Mouse (Mus musculus) layer of hippocampus, postnatal 14 days (tissue): ENCODE measurements around the gene Slc9a5. TPM values are rescaled to one million over a fixed set of nuclear protein-coding genes. Genes with fewer than 3 reads are reported as not detected.

Source experiments
- DNase-seq, 2 experiments: peaks; one replicate each; pipeline ENCODE4 v3.0.0; 2021 to 2022; ENCODE audit warnings: low spot score in 2 of 2, mixed read lengths in 1 of 2
- total RNA-seq, 2 experiments: library from RNA; stranded (reverse); gene quantifications; 2 replicates each; pipeline ENCODE4 v1.2.3; 2021

Slc9a5 gene
- total RNA-seq, 2 experiments from 2014 or later, result 10.7 to 11.9 TPM

DNA sequence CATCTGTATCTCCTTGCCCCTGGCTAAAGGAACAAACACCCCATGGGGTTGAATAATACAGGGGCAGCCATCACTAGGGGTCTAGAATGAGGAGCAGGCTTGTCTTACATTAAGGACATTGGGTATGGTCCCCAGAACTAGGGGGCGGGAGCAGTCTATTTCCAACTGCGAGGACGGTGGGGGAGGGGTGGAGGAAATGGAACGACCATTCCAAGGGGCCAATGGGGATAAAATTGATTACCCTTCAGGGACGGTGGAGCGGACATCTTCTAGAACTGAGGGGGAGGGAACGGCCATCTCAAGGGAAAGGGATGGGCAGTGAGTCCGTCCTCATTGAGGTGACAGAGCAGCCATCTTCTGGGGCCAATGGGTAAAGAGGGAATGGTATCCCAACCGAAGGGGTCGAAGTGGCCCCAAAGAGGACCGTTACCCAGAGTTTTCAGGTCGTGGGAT, 23.0 kb upstream of the Slc9a5 start:
- DNase-seq, result no peak

DNA sequence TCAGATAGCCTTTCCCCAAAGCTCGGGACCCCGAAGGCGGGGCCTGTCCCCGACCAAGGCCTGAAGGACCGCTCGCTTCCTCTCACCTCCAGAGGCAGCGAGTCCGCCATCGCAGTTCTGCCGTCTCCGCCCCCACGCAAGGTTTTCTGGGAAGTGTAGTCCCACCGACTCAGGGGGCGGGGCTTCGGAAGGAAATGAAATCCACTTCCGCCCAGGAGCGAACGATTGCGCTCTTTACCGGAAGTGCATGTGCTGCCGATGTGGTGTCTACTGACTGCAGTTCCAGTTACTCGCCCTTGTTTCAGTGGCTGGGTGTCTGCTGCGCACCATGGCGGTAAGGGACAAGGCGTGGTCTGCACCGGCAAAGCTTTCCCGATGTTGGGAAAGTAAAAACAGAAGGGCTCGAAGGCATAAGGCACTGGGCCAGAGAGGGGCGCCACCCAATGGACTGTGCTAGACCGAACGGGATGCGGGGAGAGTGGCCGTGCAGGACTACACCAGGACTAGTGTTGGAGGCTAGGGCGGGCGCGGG, 22.4 kb upstream of the Slc9a5 start, which contains the start of the genes Lrrc29 and Tmem208:
Gene Lrrc29 (minus strand): TSS at position 138 of the 532 bp plus-strand sequence.
Gene Tmem208 (plus strand): TSS at position 214 of the 532 bp plus-strand sequence.
- DNase-seq, result peak; percentile 96 to 98

GRCm38 (mm10) chr8:105326968-105327367, 21.7 kb upstream of the Slc9a5 start:
- DNase-seq, result no peak

- no peak for DNase-seq
These were observed 18.3 kb upstream of the Slc9a5 start for GRCm38 (mm10) chr8:105330325-105330724.

GRCm38 (mm10) chr8:105331469-105331868, 17.2 kb upstream of the Slc9a5 start:
- no peak for DNase-seq

- no peak for DNase-seq
These were observed 16.7 kb upstream of the Slc9a5 start for GRCm38 (mm10) chr8:105331931-105332330.

DNA sequence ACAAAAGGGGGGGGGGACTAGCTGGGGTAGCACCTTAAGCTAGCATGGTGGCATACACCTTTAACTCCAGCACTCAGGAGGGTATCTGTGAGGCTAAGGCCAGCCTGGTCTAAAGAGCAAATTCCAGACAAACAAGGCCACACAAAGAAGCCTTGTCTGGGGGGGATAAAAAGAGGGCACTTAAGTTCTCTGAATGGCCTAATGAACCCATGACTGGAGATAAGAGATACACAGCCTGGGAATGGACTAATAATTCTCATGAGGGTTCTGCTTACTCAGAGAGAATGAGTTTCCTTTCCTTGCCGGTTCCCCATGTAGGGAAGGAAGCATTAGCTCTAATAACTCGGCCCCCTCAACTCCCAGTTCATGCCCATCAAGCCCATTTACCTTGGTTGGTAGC, 16.1 kb upstream of the Slc9a5 start:
- no peak for DNase-seq

- DNase-seq, result no peak
These were observed 12.1 kb upstream of the Slc9a5 start for GRCm38 (mm10) chr8:105336373-105337130.

GRCm38 (mm10) chr8:105338992-105339391, 9.7 kb upstream of the Slc9a5 start:
- no peak for DNase-seq

DNA sequence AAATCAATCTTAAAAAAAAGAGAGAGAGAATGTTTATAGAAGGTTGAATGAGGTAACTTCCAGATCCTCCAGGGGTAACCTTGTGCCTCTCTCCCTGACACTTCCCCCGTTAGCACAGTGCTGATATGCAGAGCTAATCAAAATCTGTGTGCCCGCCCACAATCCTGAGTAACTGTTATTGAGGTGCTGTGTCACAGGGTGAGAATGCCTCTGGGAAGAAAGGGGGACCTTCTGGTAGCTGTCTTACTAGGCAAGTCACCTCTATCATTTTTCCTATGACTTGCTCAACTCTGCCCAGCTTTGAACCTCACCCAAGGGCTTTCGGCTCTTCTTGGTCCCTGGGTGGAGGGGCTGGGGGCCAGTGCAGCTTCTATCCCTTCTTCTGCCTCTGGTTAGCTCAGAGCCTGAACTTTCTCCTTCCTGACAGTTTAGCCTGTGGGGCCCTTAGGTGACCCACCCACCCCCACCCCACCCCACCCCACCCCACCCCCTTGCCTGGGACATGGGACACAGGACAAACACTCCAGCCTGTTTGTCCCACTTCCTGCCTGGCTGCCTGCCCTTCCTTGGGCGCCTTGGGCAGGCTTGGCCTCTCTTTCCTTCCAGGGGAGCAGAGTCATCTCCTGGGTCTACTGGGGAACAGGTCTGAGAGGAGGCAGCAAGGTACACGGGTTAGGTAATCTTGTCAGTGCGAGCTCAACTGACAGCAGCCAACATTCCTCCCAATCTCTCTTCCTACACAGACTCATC, 8.6 kb upstream of the Slc9a5 start:
- no peak for DNase-seq

GRCm38 (mm10) chr8:105341399-105341798, 7.2 kb upstream of the Slc9a5 start:
- DNase-seq, result no peak

- no peak for DNase-seq
These were observed 5.9 kb upstream of the Slc9a5 start for GRCm38 (mm10) chr8:105342768-105343167.

- no peak for DNase-seq
These were observed 4.7 kb upstream of the Slc9a5 start for GRCm38 (mm10) chr8:105343791-105344574.

DNA sequence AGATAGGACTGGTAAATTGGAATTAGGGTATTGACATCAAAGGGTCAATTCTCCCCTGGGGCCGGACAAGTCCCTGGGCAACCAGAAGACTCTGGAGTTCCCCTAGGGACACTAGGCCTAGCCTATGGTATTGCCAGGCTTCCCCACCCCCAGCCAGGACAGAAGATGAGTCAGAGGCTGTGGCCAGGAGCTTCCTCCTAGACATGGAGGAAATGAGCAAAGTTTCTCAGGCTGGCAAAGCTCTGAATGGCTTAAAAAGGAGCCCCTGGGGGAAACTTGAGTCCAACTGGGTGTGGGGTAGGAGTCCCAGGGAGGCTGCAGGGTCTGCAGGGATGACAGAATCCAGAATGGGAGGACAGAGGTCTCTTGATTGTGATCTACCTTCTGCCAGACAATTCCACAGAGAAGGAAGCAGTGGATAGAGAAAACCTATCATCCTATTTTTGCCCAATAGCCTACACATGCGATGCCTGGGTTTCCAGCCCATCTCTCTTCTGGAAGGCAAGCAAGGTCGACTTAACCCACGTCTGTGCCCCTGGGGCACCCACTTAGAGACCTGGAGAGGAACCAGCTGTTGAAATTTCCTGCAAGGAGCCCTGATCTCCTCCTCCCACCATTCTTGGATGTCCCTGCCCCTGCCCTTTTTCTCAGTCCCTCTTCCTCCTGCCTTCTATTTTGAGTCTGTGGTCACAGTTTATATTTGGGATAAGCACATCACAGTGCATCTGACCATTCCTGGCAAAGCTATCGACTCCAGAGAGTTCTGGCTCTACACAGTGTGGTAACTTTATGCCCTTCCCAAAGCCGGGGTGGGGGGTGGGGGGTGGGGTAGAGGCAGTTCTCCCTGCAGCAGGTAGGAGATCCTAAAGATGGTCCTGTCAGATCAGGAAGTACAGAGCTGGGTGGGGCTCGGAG, 3.3 kb upstream of the Slc9a5 start:
- no peak for DNase-seq

DNA sequence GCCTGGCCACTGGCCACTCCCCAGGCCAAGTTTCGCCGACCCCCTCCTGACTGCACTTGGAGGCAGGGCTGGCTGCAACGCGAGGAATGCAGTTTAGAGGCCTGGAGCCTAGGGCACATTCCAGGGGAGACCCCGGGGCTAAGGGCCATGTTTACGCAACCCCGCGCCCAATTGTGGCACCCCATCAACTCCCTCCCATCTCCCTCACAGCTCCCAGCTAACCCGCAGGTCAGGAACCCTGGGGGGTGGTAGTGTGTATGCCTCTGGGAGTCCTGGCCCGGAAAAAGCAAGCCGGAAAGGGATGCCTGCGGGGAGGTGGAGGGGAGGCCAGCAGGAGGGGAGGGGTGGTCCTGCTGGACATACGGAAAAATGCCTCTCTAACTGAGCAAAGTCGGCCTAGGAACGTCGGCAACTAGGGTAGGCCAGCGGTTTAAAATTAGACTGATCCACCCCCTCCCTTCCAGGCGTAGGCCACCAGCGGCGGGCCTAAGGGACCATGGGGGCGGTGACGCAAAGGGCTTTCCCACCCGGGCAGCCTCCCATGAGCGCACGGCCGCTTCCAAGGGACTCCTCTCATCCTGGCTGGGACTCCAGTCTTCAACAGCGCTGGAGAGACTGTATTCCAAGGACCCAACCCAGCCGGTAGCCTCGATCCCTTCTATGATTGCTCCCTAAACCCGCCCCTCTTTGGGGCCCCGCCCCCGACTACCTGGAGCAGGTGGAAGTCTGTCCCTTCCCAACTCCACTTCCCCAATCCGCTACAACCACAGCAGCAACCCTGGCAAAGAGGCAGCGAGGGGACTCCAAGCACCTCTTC, 1.8 kb upstream of the Slc9a5 start:
- no peak for DNase-seq

DNA sequence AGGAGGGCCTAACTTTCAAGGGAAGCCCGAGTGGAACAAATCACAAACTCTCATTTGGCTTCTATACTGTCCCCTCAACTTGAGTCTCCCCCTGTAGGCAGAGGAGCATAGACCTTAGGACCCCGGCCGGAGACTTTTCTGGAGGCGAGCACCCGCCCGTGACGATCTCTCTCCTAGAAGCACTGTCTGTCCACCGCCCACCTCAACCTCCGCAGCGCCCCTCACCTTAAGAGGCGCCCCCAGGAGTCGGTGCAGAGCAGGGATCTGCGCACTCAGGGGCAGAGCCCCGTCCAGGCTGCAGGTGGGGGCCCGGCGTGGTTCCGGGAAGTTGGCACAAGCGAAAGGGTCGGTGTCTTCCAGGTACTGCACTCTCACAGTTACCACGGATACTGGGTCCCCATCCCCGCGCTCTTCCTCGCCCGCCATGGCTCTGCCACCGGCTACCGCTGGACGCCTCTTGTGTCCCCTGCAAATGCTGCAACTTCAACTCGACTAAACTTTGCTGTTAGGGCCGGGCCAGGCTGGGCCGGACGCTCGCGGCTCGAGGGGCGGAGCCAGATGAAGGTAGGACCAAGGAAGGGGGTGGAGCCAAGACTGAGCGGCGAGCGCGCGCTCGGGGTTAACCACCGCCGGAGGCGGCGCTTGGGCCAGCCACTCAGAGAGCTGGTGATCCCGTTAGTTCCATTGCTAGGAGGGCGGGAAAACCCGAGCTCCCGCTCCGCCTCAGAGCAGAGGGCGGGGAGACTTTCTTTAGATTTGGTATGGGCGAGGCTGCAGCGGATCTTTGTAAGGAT, 1.0 kb upstream of the Slc9a5 start, which contains the start of gene Fhod1:
Gene Fhod1 (minus strand): TSS at position 526 of the 794 bp plus-strand sequence.
- peak; percentile 67 to 86 for DNase-seq

- peak; percentile 25 to 41 for DNase-seq
These were observed 591 bp downstream of the Slc9a5 start for GRCm38 (mm10) chr8:105349096-105349771.

DNA sequence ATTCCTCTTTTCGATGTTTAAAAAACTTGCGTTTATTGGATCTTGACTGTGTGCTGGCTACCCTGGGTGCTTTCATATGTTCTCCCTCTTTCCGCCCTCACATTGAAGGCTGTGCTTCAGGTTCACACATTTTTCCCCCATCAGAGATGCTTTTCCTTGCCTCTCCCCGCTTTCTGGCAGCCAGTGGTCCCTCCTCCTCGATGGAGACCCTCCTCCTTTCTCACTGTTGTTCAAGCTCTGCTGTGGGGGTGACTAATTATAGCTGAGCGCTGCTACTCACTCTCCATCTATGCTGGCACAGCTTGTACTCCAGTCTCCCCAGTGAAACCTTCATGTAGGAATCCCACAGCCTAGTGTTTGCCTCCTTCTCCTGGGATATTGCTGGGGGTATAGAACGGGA, 1.5 kb downstream of the Slc9a5 start:
- DNase-seq, result no peak
